8 mouse cellular contexts compared by ENCODE assay signal in genomic region chr5:149678100-149678989, GRCm38 (mm10). TPM values are rescaled to one million over a fixed set of nuclear protein-coding genes. Genes with fewer than 3 reads are reported as not detected.
A peak's percentile ranks its signal among the peaks of the same experiment; 100 is the strongest.
DNase-seq lines count a peak whose midpoint lies in the region; ATAC-seq and TF ChIP-seq lines count a peak whose summit lies in the region.

Gene B3glct, plus strand, starts transcription at chr5:149678230.

- peak within 1 kb of the TSS; percentile 92 for H3K4me2 ChIP-seq in forebrain, embryonic 15.5 days (replicated peaks)
- peak within 1 kb of the TSS; percentile 92 for H3K4me2 ChIP-seq in neural tube, embryonic 14.5 days (ENCODE audit: low read depth, low read length)

- H3K36me3 ChIP-seq in ES-Bruce4 (ENCODE audit: control insufficient read depth, insufficient read depth, low read length, poor library complexity, severe bottlenecking), result no peaks in the 10 kb centered on the region
- no peaks in the 10 kb centered on the region for H3K36me3 ChIP-seq in forebrain, embryonic 15.5 days
- no peaks in the 10 kb centered on the region for H3K36me3 ChIP-seq in neural tube, embryonic 14.5 days (ENCODE audit: control insufficient read depth, insufficient read depth, low read length)

- H3K9ac ChIP-seq in ES-Bruce4 (ENCODE audit: low read depth, poor library complexity, severe bottlenecking), result peak within 1 kb of the TSS; percentile 75
- peak within 1 kb of the TSS; percentile 72 for H3K9ac ChIP-seq in forebrain, embryonic 15.5 days (replicated peaks)
- peak within 1 kb of the TSS; percentile 81 for H3K9ac ChIP-seq in neural tube, embryonic 14.5 days (replicated peaks; ENCODE audit: low read depth, low read length)

- TF ChIP-seq POLR2A in ES-Bruce4 (IDR thresholded peaks at IDR 0.05; ENCODE audit: insufficient read depth, low read length), result no peak

- WGBS in forebrain, embryonic 15.5 days, result under 1% methylated on average over 75 of the region's 106 CpGs
- WGBS in neural tube, embryonic 14.5 days, result under 1% methylated on average over 42 of the region's 106 CpGs

- ATAC-seq in forebrain, embryonic 15.5 days (replicated peaks), result peak; percentile 91
- ATAC-seq in neural tube, embryonic 14.5 days (ENCODE audit: low read depth), result peak; percentile 93

- intact Hi-C loops in heart, postnatal 14 days (cut with DNase I), result no loop called here

- H3K27ac ChIP-seq in ES-Bruce4 (ENCODE audit: insufficient read depth, low read length), result no peak within 1 kb of the TSS
- peak within 1 kb of the TSS; percentile 79 for H3K27ac ChIP-seq in forebrain, embryonic 15.5 days (replicated peaks)
- 0 out of 2 replicates have a peak within 1 kb of the TSS, but pooled peaks have one; percentile 22 for H3K27ac ChIP-seq in neural tube, embryonic 14.5 days (ENCODE audit: low read depth, low read length)

- H3K4me1 ChIP-seq in ES-Bruce4 (ENCODE audit: control insufficient read depth, insufficient read depth, low read length), result no peaks in the 10 kb centered on the region
- H3K4me1 ChIP-seq in forebrain, embryonic 15.5 days, result peaks cover 21% of the 10 kb centered on the region
- H3K4me1 ChIP-seq in neural tube, embryonic 14.5 days (ENCODE audit: control insufficient read depth, insufficient read depth, low read length), result peaks cover 6% of the 10 kb centered on the region; the same call in 1 of the 2 replicates

- TF ChIP-seq EP300 in ES-Bruce4 (IDR thresholded peaks at IDR 0.05; ENCODE audit: insufficient read depth, low read depth, low read length), result 0 out of 2 replicates have a peak, but pooled peaks have one; percentile 15

- peak within 1 kb of the TSS; percentile 71 for H3K4me3 ChIP-seq in ES-Bruce4 (ENCODE audit: low read depth, low read length)
- H3K4me3 ChIP-seq in forebrain, embryonic 15.5 days, result peak within 1 kb of the TSS; percentile 88
- H3K4me3 ChIP-seq in neural tube, embryonic 14.5 days (ENCODE audit: low read depth, low read length), result peak within 1 kb of the TSS; percentile 70

- no peaks in the 10 kb centered on the region for H3K9me3 ChIP-seq in ES-Bruce4 (replicated peaks; ENCODE audit: control insufficient read depth, insufficient read depth, low read length, poor library complexity, severe bottlenecking)
- H3K9me3 ChIP-seq in forebrain, embryonic 15.5 days, result no peaks in the 10 kb centered on the region
- H3K9me3 ChIP-seq in neural tube, embryonic 14.5 days (ENCODE audit: control insufficient read depth, low read length), result no peaks in the 10 kb centered on the region

- H3K27me3 ChIP-seq in ES-Bruce4 (ENCODE audit: control insufficient read depth, insufficient read depth, low read length, poor library complexity, severe bottlenecking), result no peaks in the 10 kb centered on the region
- no peaks in the 10 kb centered on the region for H3K27me3 ChIP-seq in forebrain, embryonic 15.5 days
- H3K27me3 ChIP-seq in neural tube, embryonic 14.5 days (ENCODE audit: control insufficient read depth, insufficient read depth, low read length), result no peaks in the 10 kb centered on the region

- DNase-seq in cerebellum, adult 11-12 months, result peak; percentile 74
- DNase-seq in heart, postnatal 14 days, result peak; percentile 93 to 94
- DNase-seq in layer of hippocampus, adult 11-12 months (ENCODE audit: low spot score), result peak; percentile 82
- peak; percentile 79 to 80 for DNase-seq in lung, adult 18-20 months
- peak; percentile 92 for DNase-seq in testis, postnatal 10 days (ENCODE audit: low spot score)

- TF ChIP-seq CTCF in ES-Bruce4 (IDR thresholded peaks at IDR 0.05; ENCODE audit: low read depth, low read length), result peak; percentile 79

RNA-seq across cellular contexts. Expression of gene B3glct, which starts in this region (rescaled TPM):
- 14.2 and 18.5 TPM in 2 replicates for polyA plus RNA-seq in ES-Bruce4 (2011; ENCODE audit: insufficient read depth, insufficient read length, low read depth, missing spikeins)
- polyA plus RNA-seq in forebrain, embryonic 15.5 days (2015; fragmentation: Nextera tagmentation; extraction: Ambion mirVana), result 12.8 and 13.2 TPM in 2 replicates
- total RNA-seq in heart, postnatal 14 days (2021), result 1 to 10 TPM; 6.7 to 7.0 TPM
- 20.1 and 22.2 TPM in 2 replicates for polyA plus RNA-seq in neural tube, embryonic 14.5 days (2014; fragmentation: Nextera tagmentation; extraction: Ambion mirVana)
